Mouse (Mus musculus) cerebellum, postnatal 10 days (tissue): ENCODE results near the gene Vcam1.

Source experiments
- DNase-seq, 2 experiments: peaks; one replicate each; pipeline ENCODE4 v3.0.0; 2021; ENCODE audit warnings: mixed read lengths in 2 of 2

Vcam1 gene

GRCm38 (mm10) chr3:116126070-116126469, 3.4 kb downstream of the Vcam1 start:
- no peak for DNase-seq

GRCm38 (mm10) chr3:116123827-116124226, 5.7 kb downstream of the Vcam1 start:
- no peak for DNase-seq

- DNase-seq: no peak
These were observed 6.8 kb downstream of the Vcam1 start for GRCm38 (mm10) chr3:116122696-116123095.

GRCm38 (mm10) chr3:116121026-116121425, 8.5 kb downstream of the Vcam1 start:
- no peak for DNase-seq

- no peak for DNase-seq
These were observed 9.1 kb downstream of the Vcam1 start for GRCm38 (mm10) chr3:116120391-116120790.

- no peak for DNase-seq
These were observed 10.3 kb downstream of the Vcam1 start for GRCm38 (mm10) chr3:116119162-116119561.

- no peak for DNase-seq
These were observed 12.4 kb downstream of the Vcam1 start for GRCm38 (mm10) chr3:116117046-116117445.

- DNase-seq: peak; percentile 69 to 71
These were observed 15.0 kb downstream of the Vcam1 start for GRCm38 (mm10) chr3:116114249-116115188.

- peak in 1 of 2 experiments; percentile 3 for DNase-seq
These were observed 15.8 kb downstream of the Vcam1 start for GRCm38 (mm10) chr3:116113443-116114241.

GRCm38 (mm10) chr3:116112816-116113405, 16.6 kb downstream of the Vcam1 start:
- no peak for DNase-seq

GRCm38 (mm10) chr3:116105713-116106112, 23.8 kb downstream of the Vcam1 start:
- no peak for DNase-seq

GRCm38 (mm10) chr3:116104866-116105647, 24.4 kb downstream of the Vcam1 start:
- peak; percentile 90 to 91 for DNase-seq

- DNase-seq: no peak
These were observed 25.2 kb downstream of the Vcam1 start for GRCm38 (mm10) chr3:116104270-116104669.

GRCm38 (mm10) chr3:116100850-116101249, 28.6 kb downstream of the Vcam1 start:
- DNase-seq: no peak

- DNase-seq: no peak
These were observed 33.6 kb downstream of the Vcam1 start for GRCm38 (mm10) chr3:116095934-116096333.

- no peak for DNase-seq
These were observed 34.2 kb downstream of the Vcam1 start for GRCm38 (mm10) chr3:116095312-116095711.

GRCm38 (mm10) chr3:116094886-116095285, 34.6 kb downstream of the Vcam1 start:
- no peak for DNase-seq

- no peak for DNase-seq
These were observed 35.2 kb downstream of the Vcam1 start for GRCm38 (mm10) chr3:116094288-116094687.

GRCm38 (mm10) chr3:116092547-116092946, 36.9 kb downstream of the Vcam1 start:
- no peak for DNase-seq

- DNase-seq: peak in 1 of 2 experiments; percentile 15
These were observed 37.8 kb downstream of the Vcam1 start for GRCm38 (mm10) chr3:116091706-116092105.

GRCm38 (mm10) chr3:116085962-116086361, 43.5 kb downstream of the Vcam1 start:
- DNase-seq: no peak

- peak in 1 of 2 experiments; percentile 17 for DNase-seq
These were observed 48.4 kb downstream of the Vcam1 start for GRCm38 (mm10) chr3:116080939-116081676.
